Mouse (Mus musculus) liver, adult 2 months (tissue): ENCODE measurements around the gene Stab1. TPM values are rescaled to one million over a fixed set of nuclear protein-coding genes. Genes with fewer than 3 reads are reported as not detected.

ENCODE experiments used
- DNase-seq: peaks from one replicate; pipeline ENCODE4 v3.0.0-alpha.2; 2011; ENCODE audit warnings: low read depth, low spot score; ENCODE audit errors: extremely low read depth
- H3K27ac ChIP-seq: fragments of 200-500 bp; replicated peaks from 2 replicates; pipeline ENCODE4 v1.5.1; 2012; ENCODE audit warnings: low read depth, mild to moderate bottlenecking, control low read depth, inconsistent platforms, low read length; ENCODE audit not compliant: insufficient read depth
- H3K27me3 ChIP-seq: fragments of 200-500 bp; 2 replicates; pipeline ENCODE4 v1.6.1; 2012; ENCODE audit warnings: mild to moderate bottlenecking, moderate library complexity, low read length, inconsistent platforms; ENCODE audit not compliant: control insufficient read depth, insufficient read depth
- H3K36me3 ChIP-seq: fragments of 200-500 bp; 2 replicates; pipeline ENCODE4 v1.6.1; 2012; ENCODE audit warnings: low read length, inconsistent platforms; ENCODE audit not compliant: control insufficient read depth, insufficient read depth
- H3K4me1 ChIP-seq: fragments of 200-500 bp; 2 replicates; pipeline ENCODE4 v1.6.1; 2011; ENCODE audit warnings: low read length; ENCODE audit not compliant: control insufficient read depth, insufficient read depth
- H3K4me3 ChIP-seq: fragments of 200-500 bp; 2 replicates; pipeline ENCODE4 v1.5.1; 2011; ENCODE audit warnings: low read depth, mild to moderate bottlenecking, control low read depth, low read length, moderate library complexity; ENCODE audit not compliant: insufficient read depth
- H3K79me2 ChIP-seq: fragments of 200-500 bp; 2 replicates; pipeline ENCODE4 v1.6.1; 2012; ENCODE audit warnings: inconsistent platforms, mild to moderate bottlenecking, low read length, moderate library complexity; ENCODE audit not compliant: control insufficient read depth, insufficient read depth
- H3K9ac ChIP-seq: fragments of 200-500 bp; 2 replicates; pipeline ENCODE4 v1.6.1; 2012; ENCODE audit warnings: low read depth, mild to moderate bottlenecking, control low read depth, inconsistent platforms, low read length
- CTCF ChIP-seq: fragments of 200-500 bp; IDR thresholded peaks from 2 replicates; pipeline ENCODE4 v1.5.1; 2011; ENCODE audit warnings: low read depth, low read length, control low read depth
- POLR2A ChIP-seq: fragments of 200-500 bp; IDR thresholded peaks from 2 replicates; pipeline ENCODE4 v1.6.1; 2011; ENCODE audit warnings: low read length, control low read depth; ENCODE audit not compliant: insufficient read depth; ENCODE audit errors: extremely low read depth
- WGBS: fragments of 180-500 bp; shearing (Covaris S2); methylation state at CpG from one replicate; pipeline ENCODE4 v1.1.7; 2018; 5-methylcytosine and 5-hydroxymethylcytosine counted together
- polyA plus RNA-seq: library from polyadenylated mRNA; depleted of rRNA; stranded (reverse); fragments of >200 nt; gene quantifications from 2 replicates; pipeline ENCODE4 v1.2.3, GENCODE M21; 2012
- total RNA-seq: library from RNA; depleted of rRNA; stranded (reverse); fragments of >200 nt; gene quantifications from 2 replicates; pipeline ENCODE4 v1.2.3, GENCODE M21; 2014

Gene Stab1
- total and polyA plus RNA-seq, 2 experiments = 27.0 to 52.3 TPM

GRCm38 (mm10) chr14:31194441-31194840 lies 26.0 kb upstream of the Stab1 start:
- WGBS = 58% methylated on average over 2 of the region's 2 CpGs
- Histone ChIP-seq H3K79me2 (peaks cover 5% of the 10 kb centered on the region; the same call in 1 of the 2 replicates), H3K9ac (no peak overlapping the region), H3K4me3 (no peak overlapping the region), H3K27me3 (no peaks in the 10 kb centered on the region), H3K36me3 (peaks cover 26% of the 10 kb centered on the region), H3K27ac (no peak overlapping the region), H3K4me1 (peaks cover 23% of the 10 kb centered on the region)
- TF ChIP-seq POLR2A (no peak), CTCF (no peak)
- DNase-seq = no peak

GRCm38 (mm10) chr14:31193791-31194190 lies 25.4 kb upstream of the Stab1 start:
- peaks cover 32% of the 10 kb centered on the region for H3K36me3 ChIP-seq

GRCm38 (mm10) chr14:31191936-31192335 lies 23.5 kb upstream of the Stab1 start:
- no peak overlapping the region for H3K9ac ChIP-seq
- H3K4me1 ChIP-seq = peaks cover 21% of the 10 kb centered on the region
- H3K27ac ChIP-seq = no peak overlapping the region
- 24% methylated on average over 2 of the region's 2 CpGs for WGBS
- peaks cover 44% of the 10 kb centered on the region for H3K36me3 ChIP-seq
- peak; percentile 94 for DNase-seq
- no peak for TF ChIP-seq CTCF
- TF ChIP-seq POLR2A = no peak
- H3K4me3 ChIP-seq = no peak overlapping the region
- H3K27me3 ChIP-seq = no peaks in the 10 kb centered on the region
- peaks cover 5% of the 10 kb centered on the region; the same call in 1 of the 2 replicates for H3K79me2 ChIP-seq

More at GRCm38 (mm10) chr14:31193791-31194190, 25.4 kb upstream of the Stab1 start:
- TF ChIP-seq CTCF (no peak), POLR2A (no peak)
- no peak for DNase-seq
- WGBS = 29% methylated on average over 7 of the region's 7 CpGs
- Histone ChIP-seq H3K27ac (no peak overlapping the region; the same call in 1 of the 2 replicates), H3K79me2 (peaks cover 5% of the 10 kb centered on the region; the same call in 1 of the 2 replicates), H3K4me3 (no peak overlapping the region), H3K27me3 (no peaks in the 10 kb centered on the region), H3K9ac (no peak overlapping the region), H3K4me1 (peaks cover 23% of the 10 kb centered on the region)

GRCm38 (mm10) chr14:31189348-31189747 lies 20.9 kb upstream of the Stab1 start:
- 90% methylated on average over 3 of the region's 3 CpGs for WGBS
- Histone ChIP-seq H3K9ac (no peak overlapping the region), H3K36me3 (peaks cover 58% of the 10 kb centered on the region), H3K79me2 (peaks cover 5% of the 10 kb centered on the region; the same call in 1 of the 2 replicates), H3K27ac (peak overlapping the region; percentile 64; the same call in 1 of the 2 replicates), H3K27me3 (no peaks in the 10 kb centered on the region), H3K4me3 (no peak overlapping the region), H3K4me1 (peaks cover 10% of the 10 kb centered on the region)
- TF ChIP-seq POLR2A = no peak
- TF ChIP-seq CTCF = no peak
- DNase-seq = peak; percentile 31

GRCm38 (mm10) chr14:31188771-31189181 lies 20.3 kb upstream of the Stab1 start:
- no peak overlapping the region for H3K4me3 ChIP-seq
- DNase-seq = peak; percentile 48
- no peaks in the 10 kb centered on the region for H3K27me3 ChIP-seq
- H3K9ac ChIP-seq = no peak overlapping the region
- peaks cover 12% of the 10 kb centered on the region for H3K4me1 ChIP-seq
- peak overlapping the region; percentile 64 for H3K27ac ChIP-seq
- H3K36me3 ChIP-seq = peaks cover 61% of the 10 kb centered on the region
- TF ChIP-seq POLR2A (no peak), CTCF (no peak)
- 78% methylated on average over 6 of the region's 6 CpGs for WGBS
- peaks cover 5% of the 10 kb centered on the region; the same call in 1 of the 2 replicates for H3K79me2 ChIP-seq

- DNase-seq = peak; percentile 73
- H3K9ac ChIP-seq = no peak overlapping the region
- H3K79me2 ChIP-seq = peaks cover 2% of the 10 kb centered on the region; the same call in 1 of the 2 replicates
- H3K4me3 ChIP-seq = no peak overlapping the region
- TF ChIP-seq CTCF (no peak), POLR2A (no peak)
- H3K27ac ChIP-seq = no peak overlapping the region
- no peaks in the 10 kb centered on the region for H3K27me3 ChIP-seq
- H3K4me1 ChIP-seq = peaks cover 22% of the 10 kb centered on the region
- 28% methylated on average over 4 of the region's 4 CpGs for WGBS
- H3K36me3 ChIP-seq = peaks cover 57% of the 10 kb centered on the region
These were observed 18.2 kb upstream of the Stab1 start for GRCm38 (mm10) chr14:31186656-31187055.
